Mouse (Mus musculus) embryonic facial prominence, embryonic 13.5 days (tissue): ENCODE results near the gene 2310061I04Rik. TPM values are rescaled to one million over a fixed set of nuclear protein-coding genes. Genes with fewer than 3 reads are reported as not detected.
A peak's percentile ranks its signal among the peaks of the same experiment; 100 is the strongest.
"Not testable (repeated sequence)": the region's sequence is repeated elsewhere in the genome, so short reads cannot be mapped to it uniquely, and the experiment has no call there.

ENCODE experiments used
- ATAC-seq: fragments of 200-750 bp; cut with Nextera tagmentation; 2 replicates; pipeline ENCODE4 v1.8.0; 2017; ENCODE audit warnings: low read depth; ENCODE audit not compliant: insufficient number of reproducible peaks, insufficient read depth, low FRiP score, low TSS enrichment
- H3K27ac ChIP-seq: fragments of 300-500 bp; sonication (generic); 2 replicates; pipeline ENCODE4 v1.5.1; 2015; ENCODE audit warnings: moderate library complexity, mild to moderate bottlenecking, inconsistent platforms
- H3K27me3 ChIP-seq: fragments of 300-500 bp; sonication (generic); 2 replicates; pipeline ENCODE4 v1.6.1; 2015; ENCODE audit warnings: mild to moderate bottlenecking, inconsistent platforms
- H3K36me3 ChIP-seq: fragments of 300-500 bp; sonication (generic); 2 replicates; pipeline ENCODE4 v1.6.1; 2015; ENCODE audit warnings: mild to moderate bottlenecking, inconsistent platforms
- H3K4me1 ChIP-seq: fragments of 300-500 bp; sonication (generic); 2 replicates; pipeline ENCODE4 v1.6.1; 2015; ENCODE audit warnings: inconsistent platforms
- H3K4me2 ChIP-seq: fragments of 300-500 bp; sonication (generic); 2 replicates; pipeline ENCODE4 v1.6.1; 2015; ENCODE audit warnings: moderate library complexity, mild to moderate bottlenecking, inconsistent platforms
- H3K4me3 ChIP-seq: fragments of 300-500 bp; sonication (generic); 2 replicates; pipeline ENCODE4 v1.5.1; 2015; ENCODE audit warnings: mild to moderate bottlenecking, inconsistent platforms
- H3K9ac ChIP-seq: fragments of 300-500 bp; sonication (generic); 2 replicates; pipeline ENCODE4 v1.6.1; 2015; ENCODE audit warnings: mild to moderate bottlenecking, inconsistent platforms
- H3K9me3 ChIP-seq: fragments of 300-500 bp; sonication (generic); 2 replicates; pipeline ENCODE4 v1.6.1; 2016; ENCODE audit warnings: inconsistent platforms
- WGBS: fragments of 180-500 bp; shearing (Covaris S2); methylation state at CpG from one replicate; pipeline ENCODE4 v1.1.7; 2015; ENCODE audit warnings: mixed read lengths; 5-methylcytosine and 5-hydroxymethylcytosine counted together
- polyA plus RNA-seq: library from polyadenylated mRNA; unstranded; fragments of >200 nt; fragmentation: Nextera tagmentation; extraction: Ambion mirVana; gene quantifications from 2 replicates; pipeline ENCODE4 v1.2.1, GENCODE M21; 2015

Gene 2310061I04Rik
- polyA plus RNA-seq = 24.7 and 30.1 TPM in 2 replicates

DNA sequence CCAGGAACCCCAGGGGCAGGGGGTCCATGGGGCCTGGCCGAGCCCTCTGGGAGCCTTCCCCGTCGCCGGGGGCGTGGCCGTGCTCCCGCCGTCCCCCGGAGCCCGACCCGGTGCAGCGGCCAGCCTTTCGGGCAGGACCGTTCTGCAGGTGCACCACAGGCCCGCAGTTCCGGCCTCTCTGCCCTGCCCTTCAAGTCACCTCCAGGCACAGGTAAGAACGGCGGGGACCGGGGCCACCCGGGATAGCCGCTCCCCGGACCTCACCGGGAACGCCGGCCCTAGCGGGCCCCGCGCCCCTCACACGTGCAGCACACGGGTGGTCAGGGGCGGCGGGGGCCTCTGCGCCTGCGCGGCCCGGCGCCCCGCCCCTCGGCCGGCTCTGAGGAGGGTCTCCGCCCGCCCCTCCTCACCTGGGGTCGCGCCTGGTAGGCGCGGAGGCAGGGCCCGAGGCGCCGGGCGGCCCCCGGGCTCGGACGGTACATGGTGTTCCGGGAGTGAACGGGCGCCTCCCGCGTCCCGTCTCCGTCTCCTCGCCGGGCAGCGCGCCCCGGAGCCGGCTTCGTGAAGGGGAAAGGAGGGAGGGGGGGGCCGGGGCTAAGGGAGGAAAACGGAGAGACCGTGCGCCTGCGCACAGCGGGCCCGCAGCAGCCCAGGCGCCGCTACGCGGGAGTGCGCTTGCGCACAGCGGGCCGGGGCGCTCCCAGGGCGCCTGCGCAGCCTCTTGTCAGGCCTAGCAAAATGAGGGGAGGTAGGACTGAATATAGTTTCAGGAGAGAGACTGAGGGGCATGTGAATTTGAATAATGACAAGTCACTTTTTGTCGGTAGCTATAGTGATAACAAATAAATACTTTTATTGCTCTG is at the start of gene 2310061I04Rik:
2310061I04Rik (minus strand) TSS at position 651 of the 863 bp plus-strand sequence.
- Histone ChIP-seq H3K4me2 (peak within 1 kb of the TSS; percentile 99), H3K4me1 (peaks cover 21% of the 10 kb centered on the region), H3K27me3 (no peaks in the 10 kb centered on the region), H3K9ac (peak within 1 kb of the TSS; percentile 87), H3K4me3 (peak within 1 kb of the TSS; percentile 82), H3K27ac (peak within 1 kb of the TSS; percentile 88), H3K9me3 (no peaks in the 10 kb centered on the region), H3K36me3 (peaks cover 66% of the 10 kb centered on the region)
- under 1% methylated on average over 86 of the region's 86 CpGs for WGBS
- ATAC-seq = peak; percentile 91

DNA sequence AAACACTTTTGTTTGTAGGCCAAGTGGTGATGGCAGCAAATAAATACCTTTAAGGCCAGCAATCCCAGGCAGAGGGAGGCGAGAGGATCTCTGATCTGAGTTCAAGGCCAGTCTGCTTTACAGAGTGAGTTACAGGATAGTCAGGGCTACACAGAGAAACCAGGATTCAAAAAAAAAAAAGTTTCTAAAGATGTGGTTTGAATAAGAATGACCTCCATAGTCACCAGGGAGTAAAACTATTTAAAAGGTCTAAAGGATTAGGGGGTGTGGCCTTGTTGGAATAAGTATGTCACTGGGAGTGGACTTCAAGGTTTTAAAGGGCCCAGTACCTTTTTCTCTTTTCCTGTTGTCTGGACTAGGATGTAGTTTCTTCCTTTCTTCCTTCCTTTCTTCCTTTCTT is 42.7 kb upstream of the 2310061I04Rik start:
- WGBS = 44% methylated on average over 1 of the region's 1 CpGs
- Histone ChIP-seq H3K4me2 (no peak overlapping the region), H3K36me3 (no peaks in the 10 kb centered on the region), H3K27me3 (no peaks in the 10 kb centered on the region), H3K27ac (no peak overlapping the region), H3K4me1 (no peaks in the 10 kb centered on the region), H3K4me3 (no peak overlapping the region), H3K9me3 (no peaks in the 10 kb centered on the region), H3K9ac (no peak overlapping the region)
- ATAC-seq = no peak

DNA sequence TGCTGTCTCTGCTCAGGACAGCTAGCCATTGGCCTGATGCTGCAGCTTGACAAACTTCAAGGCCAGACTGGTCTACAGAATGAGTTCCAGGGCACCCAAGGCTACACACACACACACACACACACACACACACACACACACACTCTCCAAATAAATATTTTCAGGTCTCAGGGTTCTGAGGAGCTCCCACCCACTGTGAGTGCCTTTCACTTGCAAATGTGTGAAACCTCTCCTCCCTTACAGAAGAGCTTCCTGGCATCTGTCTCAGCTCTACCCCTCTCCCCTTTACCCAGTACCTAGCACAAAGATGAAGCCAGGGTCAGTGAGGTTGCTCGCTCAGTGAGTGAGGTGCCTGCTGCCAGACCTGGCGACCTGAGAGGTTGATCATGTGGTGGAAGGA is 41.9 kb upstream of the 2310061I04Rik start:
- no peak overlapping the region for H3K27ac ChIP-seq
- no peak overlapping the region for H3K9ac ChIP-seq
- no peaks in the 10 kb centered on the region for H3K27me3 ChIP-seq
- no peaks in the 10 kb centered on the region for H3K36me3 ChIP-seq
- no peak overlapping the region for H3K4me2 ChIP-seq
- no peak for ATAC-seq
- H3K4me3 ChIP-seq = no peak overlapping the region
- H3K4me1 ChIP-seq = no peaks in the 10 kb centered on the region
- WGBS = 48% methylated on average over 2 of the region's 2 CpGs
- H3K9me3 ChIP-seq = no peaks in the 10 kb centered on the region

DNA sequence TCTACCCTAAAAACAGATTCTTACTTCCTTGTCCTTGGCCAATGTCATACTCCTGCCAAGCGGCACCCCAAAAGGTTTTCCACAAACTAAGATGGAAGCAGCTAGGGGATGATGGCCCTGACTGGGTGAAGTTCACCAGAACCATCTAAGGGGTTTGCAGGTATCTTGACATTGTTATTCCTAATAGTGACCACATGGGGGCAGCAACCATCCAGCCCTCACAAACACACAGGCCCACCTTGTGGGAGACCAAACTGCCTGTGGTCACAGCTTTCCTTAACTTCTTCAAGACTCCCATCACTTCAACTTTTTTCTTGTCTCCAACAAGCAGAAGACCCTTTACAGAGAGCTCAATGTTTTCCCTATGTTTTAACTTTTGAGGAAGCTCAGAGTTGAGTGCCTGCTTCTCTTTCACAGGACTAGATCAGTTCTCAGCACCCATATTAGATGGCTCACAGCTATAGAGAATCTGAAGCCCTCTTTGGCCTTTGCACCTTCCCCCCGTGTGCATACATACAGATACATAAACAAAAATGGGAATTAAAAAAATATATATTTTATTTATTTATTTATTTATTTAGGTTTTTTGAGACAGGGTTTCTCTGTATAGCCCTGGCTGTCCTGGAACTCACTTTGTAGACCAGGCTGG is 40.6 kb upstream of the 2310061I04Rik start:
- no peaks in the 10 kb centered on the region for H3K4me1 ChIP-seq
- WGBS = 47% methylated on average over 2 of the region's 2 CpGs
- H3K4me2 ChIP-seq = no peak overlapping the region
- 0 out of 2 replicates have a peak, but pooled peaks have one; percentile 32 for ATAC-seq
- H3K4me3 ChIP-seq = no peak overlapping the region
- no peaks in the 10 kb centered on the region for H3K9me3 ChIP-seq
- H3K9ac ChIP-seq = no peak overlapping the region
- no peak overlapping the region for H3K27ac ChIP-seq
- no peaks in the 10 kb centered on the region for H3K36me3 ChIP-seq
- H3K27me3 ChIP-seq = no peaks in the 10 kb centered on the region

DNA sequence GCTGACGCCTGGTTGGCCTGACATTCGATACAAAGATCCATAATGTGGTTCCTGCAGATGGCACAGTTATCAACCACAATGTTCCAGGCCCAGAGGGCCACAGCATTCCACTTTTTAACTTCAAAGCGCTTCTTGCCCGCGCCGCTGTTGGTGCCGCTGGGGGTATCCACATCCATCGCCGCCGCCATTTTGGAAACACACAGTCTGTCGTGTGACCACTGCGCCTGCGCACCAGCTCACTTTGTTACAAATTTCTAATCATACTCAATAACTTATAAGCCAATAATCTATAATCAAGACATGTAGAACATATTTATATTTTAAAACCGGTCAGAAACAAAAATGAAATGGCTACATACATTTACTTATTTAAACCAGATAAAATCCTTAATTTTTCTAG is 38.5 kb upstream of the 2310061I04Rik start:
- not testable (repeated sequence) for H3K4me3 ChIP-seq, H3K27ac ChIP-seq, H3K9ac ChIP-seq, H3K4me2 ChIP-seq, H3K36me3 ChIP-seq, H3K9me3 ChIP-seq, H3K27me3 ChIP-seq, H3K4me1 ChIP-seq, ATAC-seq
- 82% methylated on average over 14 of the region's 14 CpGs for WGBS

DNA sequence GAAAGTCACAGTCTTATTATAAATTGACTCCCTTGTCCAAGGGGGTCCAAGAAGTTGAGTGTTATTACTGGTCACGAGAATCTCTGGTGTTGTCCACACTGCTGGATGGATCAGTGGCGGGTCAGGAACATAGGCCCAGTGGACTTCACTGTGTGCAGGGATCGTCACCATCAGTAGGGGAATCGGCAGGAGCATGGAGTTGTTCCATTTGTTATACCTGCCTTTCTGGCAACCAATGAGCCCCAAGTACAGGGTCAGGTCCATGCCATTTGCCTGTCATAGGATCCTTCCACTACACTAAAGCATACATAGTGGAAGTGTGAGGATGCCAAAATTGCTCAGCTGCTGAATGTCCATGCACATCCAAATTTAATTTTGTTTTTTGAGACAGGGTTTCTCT is 35.4 kb upstream of the 2310061I04Rik start:
- no peak overlapping the region for H3K4me3 ChIP-seq
- H3K36me3 ChIP-seq = peaks cover 41% of the 10 kb centered on the region
- H3K27ac ChIP-seq = no peak overlapping the region
- ATAC-seq = no peak
- 90% methylated on average over 4 of the region's 4 CpGs for WGBS
- no peak overlapping the region for H3K9ac ChIP-seq
- H3K27me3 ChIP-seq = no peaks in the 10 kb centered on the region
- no peaks in the 10 kb centered on the region for H3K4me1 ChIP-seq
- H3K9me3 ChIP-seq = no peaks in the 10 kb centered on the region
- no peak overlapping the region for H3K4me2 ChIP-seq

DNA sequence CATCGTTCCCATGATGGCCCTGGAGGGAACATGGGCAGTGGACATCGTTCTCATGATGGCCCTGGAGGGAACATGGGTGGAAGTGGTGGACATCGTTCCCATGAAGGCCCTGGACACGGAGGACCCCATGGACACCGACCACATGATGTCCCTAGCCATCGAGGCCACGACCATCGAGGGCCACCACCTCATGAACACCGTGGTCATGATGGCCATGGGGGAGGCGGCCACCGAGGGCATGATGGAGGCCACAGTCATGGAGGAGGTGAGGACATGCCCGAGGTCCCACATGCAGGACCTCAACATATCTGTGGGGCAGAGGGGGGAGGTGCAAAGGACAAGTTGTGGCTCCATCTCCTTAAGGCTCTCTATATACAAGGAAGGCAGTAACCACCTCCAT is 33.4 kb upstream of the 2310061I04Rik start:
- WGBS = 95% methylated on average over 12 of the region's 12 CpGs
- Histone ChIP-seq H3K36me3 (peaks cover 58% of the 10 kb centered on the region), H3K4me1 (no peaks in the 10 kb centered on the region), H3K27me3 (no peaks in the 10 kb centered on the region), H3K4me2 (no peak overlapping the region), H3K9ac (no peak overlapping the region), H3K27ac (no peak overlapping the region), H3K9me3 (no peaks in the 10 kb centered on the region), H3K4me3 (no peak overlapping the region)
- no peak; the same call in 1 of the 2 replicates for ATAC-seq

DNA sequence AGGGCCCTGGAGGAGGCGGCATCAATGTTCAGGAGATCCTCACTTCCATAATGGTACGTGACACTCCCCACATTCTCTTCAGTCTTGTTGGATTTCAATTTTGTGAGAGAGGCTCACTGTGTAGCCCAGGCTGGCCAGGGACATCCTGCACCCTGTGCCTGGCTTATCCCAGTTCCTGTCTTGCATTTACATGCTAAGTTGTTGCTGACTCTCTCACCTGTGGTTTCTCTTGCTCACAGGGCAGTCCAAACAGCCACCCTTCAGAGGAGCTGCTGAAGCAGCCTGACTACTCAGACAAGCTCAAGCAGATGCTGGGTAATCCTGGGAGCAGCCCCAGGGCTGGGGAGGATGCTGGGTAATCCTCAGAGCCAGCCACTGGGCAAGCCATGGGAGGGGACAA is 32.3 kb upstream of the 2310061I04Rik start:
- no peak overlapping the region for H3K4me3 ChIP-seq
- 91% methylated on average over 2 of the region's 2 CpGs for WGBS
- H3K4me1 ChIP-seq = no peaks in the 10 kb centered on the region
- no peaks in the 10 kb centered on the region for H3K27me3 ChIP-seq
- H3K36me3 ChIP-seq = peaks cover 68% of the 10 kb centered on the region
- H3K4me2 ChIP-seq = no peak overlapping the region
- no peak for ATAC-seq
- no peak overlapping the region for H3K9ac ChIP-seq
- no peaks in the 10 kb centered on the region for H3K9me3 ChIP-seq
- H3K27ac ChIP-seq = no peak overlapping the region

DNA sequence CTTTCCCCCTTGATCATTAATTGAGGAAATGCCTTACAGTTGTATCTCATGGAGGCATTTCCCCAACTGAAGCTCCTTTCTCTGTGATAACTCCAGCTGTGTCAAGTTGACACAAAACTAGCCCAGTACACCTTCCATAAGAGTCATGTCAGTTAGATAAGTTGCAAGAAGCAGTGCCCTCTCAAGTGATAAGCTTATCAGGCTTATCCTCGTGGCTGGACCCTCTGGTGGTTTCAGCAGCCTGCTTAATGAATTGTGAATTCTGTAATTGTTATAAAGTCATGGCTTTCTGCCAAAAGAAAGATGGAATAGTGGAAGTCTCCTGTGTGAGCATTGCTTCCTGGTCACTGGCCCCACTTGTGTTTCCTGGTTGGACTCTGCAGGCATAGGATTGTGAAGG is 30.2 kb upstream of the 2310061I04Rik start:
- Histone ChIP-seq H3K36me3 (peaks cover 81% of the 10 kb centered on the region), H3K4me1 (no peaks in the 10 kb centered on the region), H3K4me2 (no peak overlapping the region), H3K9ac (no peak overlapping the region), H3K4me3 (no peak overlapping the region), H3K9me3 (no peaks in the 10 kb centered on the region), H3K27me3 (no peaks in the 10 kb centered on the region), H3K27ac (no peak overlapping the region)
- 86% methylated on average over 1 of the region's 1 CpGs for WGBS
- no peak for ATAC-seq

DNA sequence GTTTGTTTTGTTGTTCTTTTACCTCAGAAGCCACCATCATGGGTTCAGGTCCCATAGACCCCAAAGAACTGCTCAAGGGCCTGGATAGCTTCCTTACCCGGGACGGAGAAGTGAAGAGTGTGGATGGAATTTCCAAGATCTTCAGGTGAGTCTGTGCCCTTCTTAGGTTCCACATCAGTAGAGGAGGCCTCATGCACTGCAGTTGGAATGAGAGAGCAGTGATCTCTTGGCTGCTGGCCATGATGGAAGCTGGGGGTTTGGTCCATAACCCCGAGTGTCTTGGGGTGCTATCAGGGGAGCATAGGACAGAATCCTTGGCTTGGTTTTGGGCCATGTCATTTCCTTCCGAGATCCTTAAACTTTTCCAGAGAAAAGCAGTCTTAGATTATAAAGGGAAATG is 26.1 kb upstream of the 2310061I04Rik start:
- ATAC-seq = no peak
- Histone ChIP-seq H3K9ac (no peak overlapping the region), H3K4me1 (peaks cover 21% of the 10 kb centered on the region), H3K36me3 (peaks cover 49% of the 10 kb centered on the region), H3K27me3 (no peaks in the 10 kb centered on the region), H3K4me2 (no peak overlapping the region), H3K9me3 (no peaks in the 10 kb centered on the region), H3K27ac (no peak overlapping the region), H3K4me3 (no peak overlapping the region)
- WGBS = 92% methylated on average over 4 of the region's 4 CpGs

DNA sequence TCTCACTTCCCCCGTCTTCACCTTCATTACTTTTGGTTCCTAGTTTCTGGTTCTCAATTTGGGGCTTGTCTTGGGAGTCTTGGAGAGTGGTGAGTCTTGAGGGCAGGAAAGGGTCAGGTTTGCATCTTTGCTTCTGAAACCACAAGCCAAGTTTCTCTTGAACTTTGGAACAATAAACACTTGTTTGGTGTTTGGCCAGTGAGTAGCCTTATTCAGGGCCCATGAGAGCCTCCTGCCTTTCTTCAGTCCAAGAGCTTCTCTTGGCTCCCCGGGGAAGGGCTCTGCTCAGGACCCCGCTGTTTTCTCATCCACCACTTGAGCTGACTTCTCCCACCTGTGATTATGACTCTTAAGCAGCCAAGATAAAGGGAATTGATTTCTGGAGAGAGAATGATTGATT is 25.3 kb upstream of the 2310061I04Rik start:
- no peak overlapping the region for H3K27ac ChIP-seq
- H3K9me3 ChIP-seq = no peaks in the 10 kb centered on the region
- H3K4me3 ChIP-seq = no peak overlapping the region
- WGBS = 88% methylated on average over 3 of the region's 3 CpGs
- H3K36me3 ChIP-seq = peaks cover 41% of the 10 kb centered on the region
- peaks cover 21% of the 10 kb centered on the region for H3K4me1 ChIP-seq
- no peak overlapping the region for H3K4me2 ChIP-seq
- H3K27me3 ChIP-seq = no peaks in the 10 kb centered on the region
- ATAC-seq = no peak
- H3K9ac ChIP-seq = no peak overlapping the region

DNA sequence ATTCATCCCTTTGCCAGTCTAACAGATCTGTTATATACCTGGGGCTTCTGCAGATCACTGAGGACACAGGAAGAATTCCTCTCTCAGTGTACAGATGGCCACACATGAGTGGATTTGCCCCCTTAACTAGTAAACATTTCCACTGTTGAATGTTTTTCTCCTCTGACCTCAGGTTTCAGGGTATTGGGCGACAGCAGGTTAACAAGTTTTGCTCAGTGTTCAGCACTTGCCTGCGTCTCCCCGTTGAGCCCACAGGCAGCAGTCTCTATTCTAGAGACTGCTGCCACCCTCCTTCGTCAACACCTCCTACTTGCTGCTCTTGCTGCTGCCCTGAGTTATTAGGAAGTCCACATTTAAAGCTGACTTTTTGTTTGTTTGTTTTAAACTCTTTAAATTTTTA is 24.5 kb upstream of the 2310061I04Rik start:
- WGBS = 82% methylated on average over 4 of the region's 4 CpGs
- no peak overlapping the region for H3K9ac ChIP-seq
- no peak for ATAC-seq
- peaks cover 21% of the 10 kb centered on the region for H3K4me1 ChIP-seq
- H3K27me3 ChIP-seq = no peaks in the 10 kb centered on the region
- no peak overlapping the region; the same call in 1 of the 2 replicates for H3K27ac ChIP-seq
- H3K4me3 ChIP-seq = no peak overlapping the region
- H3K36me3 ChIP-seq = peaks cover 35% of the 10 kb centered on the region
- H3K9me3 ChIP-seq = no peaks in the 10 kb centered on the region
- H3K4me2 ChIP-seq = no peak overlapping the region
